Mouse (Mus musculus) left cerebral cortex, postnatal 36 days (tissue): ENCODE results near the gene Olfr247. TPM values are rescaled to one million over a fixed set of nuclear protein-coding genes. Genes with fewer than 3 reads are reported as not detected.
"Not testable (repeated sequence)": the region's sequence is repeated elsewhere in the genome, so short reads cannot be mapped to it uniquely, and the experiment has no call there.

Experiments used
- DNase-seq, 2 experiments: peaks; one replicate each; pipeline ENCODE4 v3.0.0; 2021 to 2022; ENCODE audit warnings: low spot score in 2 of 2, mixed read lengths in 1 of 2
- intact Hi-C: fragments of 180-260 bp; cut with DNase I; formaldehyde crosslinking; loops from one replicate; pipeline ENCODE4 v1.15.1; 2025
- total RNA-seq, 2 experiments: library from RNA; stranded (reverse); gene quantifications; 2 replicates each; pipeline ENCODE4 v1.2.3; 2021

Gene Olfr247
- not detected for total RNA-seq

GRCm38 (mm10) chr10:129976040-129976439 is at the start of gene Olfr247:
Gene Olfr247, minus strand, starts transcription at chr10:129976140.
- intact Hi-C loops, DNase-seq: not testable (repeated sequence)

- no peak for DNase-seq
- intact Hi-C loops: no loop called here
Observed at GRCm38 (mm10) chr10:130012321-130012720, 36.4 kb upstream of the Olfr247 start, which contains the start of gene Olfr820. Gene Olfr820, plus strand, starts transcription at chr10:130012621.

DNA sequence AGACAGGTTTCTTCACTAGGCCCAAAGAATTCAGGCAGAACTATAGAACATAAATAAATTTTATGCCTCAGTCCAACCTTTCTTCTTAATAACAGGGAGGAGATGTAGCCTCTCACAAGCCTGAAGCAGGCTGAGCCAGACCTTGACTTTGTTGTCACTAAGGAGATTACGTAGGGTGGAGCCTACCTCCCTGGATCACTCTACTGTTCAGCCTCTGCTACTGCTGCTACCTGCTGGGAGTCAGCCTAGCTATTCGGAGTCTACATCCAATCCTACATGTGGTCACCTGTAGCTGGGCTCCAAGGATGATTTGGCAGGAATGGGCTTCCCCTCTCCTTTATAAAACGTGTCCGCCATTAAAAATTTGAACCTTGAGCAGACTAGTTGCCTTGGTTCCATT is 29.4 kb upstream of the Olfr247 start:
- DNase-seq, intact Hi-C loops: not testable (repeated sequence)

- DNase-seq, intact Hi-C loops: not testable (repeated sequence)
Observed at GRCm38 (mm10) chr10:130004104-130004503, 28.2 kb upstream of the Olfr247 start.

DNA sequence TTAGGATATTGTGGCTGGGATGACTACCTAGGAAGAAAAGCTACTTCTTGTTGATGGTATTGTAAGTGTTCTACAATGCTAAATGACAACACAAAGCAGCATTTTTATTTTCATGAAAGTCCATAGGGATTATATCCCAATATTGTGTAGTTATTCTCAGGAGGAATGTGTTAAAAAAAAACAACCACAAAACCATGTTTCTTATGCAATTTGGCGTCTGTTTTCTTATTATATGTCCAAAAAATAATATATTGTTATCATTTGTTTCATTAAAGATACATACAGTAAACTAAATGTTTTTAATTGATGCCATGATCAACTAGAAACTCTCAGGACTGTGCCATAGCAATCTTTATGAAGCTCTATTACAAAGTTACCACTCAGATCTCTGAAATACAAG is 9.0 kb upstream of the Olfr247 start, which contains the start of gene Gm10310:
TSS of gene Gm10310 (minus strand) at position 101 of the 400 bp plus-strand sequence.
- DNase-seq, intact Hi-C loops: not testable (repeated sequence)

DNA sequence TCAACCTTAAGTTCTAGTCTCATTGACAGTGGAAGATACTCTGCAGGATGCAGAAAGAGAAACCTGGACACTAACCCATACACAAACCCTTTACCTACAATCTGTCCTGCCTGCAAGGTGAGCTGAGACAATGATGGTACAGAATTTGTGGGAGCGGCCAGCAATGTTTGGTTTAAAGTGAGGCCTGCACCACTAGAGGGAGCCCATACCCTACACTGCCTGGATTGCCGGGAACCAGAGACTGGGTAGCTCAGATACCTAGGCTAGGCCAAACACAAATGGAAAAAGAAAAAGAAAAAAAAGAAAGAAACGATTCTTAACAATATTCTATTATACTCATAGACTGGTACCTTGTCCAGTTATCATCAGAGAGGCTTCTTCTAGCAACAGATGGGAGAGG is 5.9 kb upstream of the Olfr247 start:
- intact Hi-C loops, DNase-seq: not testable (repeated sequence)

DNA sequence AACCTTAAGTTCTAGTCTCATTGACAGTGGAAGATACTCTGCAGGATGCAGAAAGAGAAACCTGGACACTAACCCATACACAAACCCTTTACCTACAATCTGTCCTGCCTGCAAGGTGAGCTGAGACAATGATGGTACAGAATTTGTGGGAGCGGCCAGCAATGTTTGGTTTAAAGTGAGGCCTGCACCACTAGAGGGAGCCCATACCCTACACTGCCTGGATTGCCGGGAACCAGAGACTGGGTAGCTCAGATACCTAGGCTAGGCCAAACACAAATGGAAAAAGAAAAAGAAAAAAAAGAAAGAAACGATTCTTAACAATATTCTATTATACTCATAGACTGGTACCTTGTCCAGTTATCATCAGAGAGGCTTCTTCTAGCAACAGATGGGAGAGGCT is 2.9 kb downstream of the Olfr247 start:
- intact Hi-C loops, DNase-seq: not testable (repeated sequence)

- DNase-seq, intact Hi-C loops: not testable (repeated sequence)
Observed at GRCm38 (mm10) chr10:129967166-129967565, 8.8 kb downstream of the Olfr247 start, which contains the start of gene Olfr819. Gene Olfr819, minus strand, starts transcription at chr10:129967266.

DNA sequence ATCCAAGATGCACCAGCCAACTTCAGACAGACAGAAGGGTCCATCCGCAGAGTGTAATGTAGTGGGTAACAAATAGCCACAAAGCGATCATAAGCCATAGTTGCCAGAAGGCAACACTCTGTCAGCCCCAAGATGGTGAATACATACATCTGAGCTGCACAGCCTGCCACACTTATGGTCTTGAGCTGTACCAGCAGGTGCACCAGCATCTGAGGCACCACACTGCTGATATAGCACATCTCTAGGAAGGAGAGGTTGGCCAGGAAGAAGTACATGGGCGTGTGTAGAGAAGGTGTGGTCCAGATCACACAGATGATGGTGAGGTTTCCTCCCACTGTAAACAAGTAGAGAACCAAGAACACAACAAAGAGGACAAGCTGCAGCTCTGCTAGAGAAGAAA is 9.7 kb downstream of the Olfr247 start:
- intact Hi-C loops, DNase-seq: not testable (repeated sequence)

DNA sequence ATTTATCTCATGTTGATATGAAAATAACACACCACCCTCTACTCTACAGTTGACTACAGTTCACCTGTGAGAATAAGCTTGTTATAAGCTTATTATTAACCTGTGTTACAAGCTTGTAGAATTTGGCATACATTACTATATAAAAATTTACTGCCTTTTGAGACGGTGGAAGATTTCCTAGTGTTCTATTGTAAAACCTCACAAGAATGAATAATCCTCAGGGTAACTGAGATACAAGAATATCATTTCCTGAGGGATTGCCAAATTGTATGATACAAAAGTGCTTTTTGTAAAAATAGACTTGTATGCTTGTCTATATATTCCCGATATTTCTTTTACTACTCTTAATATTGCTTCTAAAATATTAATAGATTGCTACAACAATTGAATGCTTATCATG is 26.9 kb downstream of the Olfr247 start, which contains the start of gene Olfr818:
TSS of gene Olfr818 (minus strand) at position 101 of the 400 bp plus-strand sequence.
- intact Hi-C loops: no loop called here
- no peak for DNase-seq

Other genes with a start within 250 kb of the Olfr247 start
- not detected for gene Olfr805, start 246.8 kb downstream of the Olfr247 start, total RNA-seq
- not detected for gene Olfr806, start 234.2 kb downstream of the Olfr247 start, total RNA-seq
- gene Olfr807, start 218.3 kb downstream of the Olfr247 start, total RNA-seq: not detected
- gene Olfr808, start 210.7 kb downstream of the Olfr247 start, total RNA-seq: not detected
- not detected for gene Olfr809, start 201.5 kb downstream of the Olfr247 start, total RNA-seq
- gene Olfr810, start 181.2 kb downstream of the Olfr247 start, total RNA-seq: not detected
- not detected for gene Olfr811, start 171.7 kb downstream of the Olfr247 start, total RNA-seq
- not detected for gene Olfr812, start 130.0 kb downstream of the Olfr247 start, total RNA-seq
- gene Olfr813, start 120.8 kb downstream of the Olfr247 start, total RNA-seq: not detected
- not detected for gene Olfr814, start 96.3 kb downstream of the Olfr247 start, total RNA-seq
- gene Olfr815, start 70.3 kb downstream of the Olfr247 start, total RNA-seq: not detected
- gene Olfr816, start 60.5 kb downstream of the Olfr247 start, total RNA-seq: not detected
- gene Olfr818, start 27.0 kb downstream of the Olfr247 start, total RNA-seq: not detected
- not detected for gene Olfr819, start 8.9 kb downstream of the Olfr247 start, total RNA-seq
- not detected for gene Gm10310, start 8.9 kb upstream of the Olfr247 start, total RNA-seq
- not detected for gene Olfr820, start 36.5 kb upstream of the Olfr247 start, total RNA-seq
- not detected for gene Olfr821, start 54.2 kb upstream of the Olfr247 start, total RNA-seq
- gene Olfr822, start 95.1 kb upstream of the Olfr247 start, total RNA-seq: not detected
- gene Olfr823, start 139.2 kb upstream of the Olfr247 start, total RNA-seq: not detected
- not detected for gene Olfr824, start 153.9 kb upstream of the Olfr247 start, total RNA-seq
- gene Olfr825, start 190.6 kb upstream of the Olfr247 start, total RNA-seq: not detected
- gene Olfr826, start 208.0 kb upstream of the Olfr247 start, total RNA-seq: not detected
- not detected for gene Olfr827, start 238.3 kb upstream of the Olfr247 start, total RNA-seq